Mouse (Mus musculus) CD4-positive, CD25-positive, alpha-beta regulatory T cell (primary cell): ENCODE data around the gene Inf2. TPM values are rescaled to one million over a fixed set of nuclear protein-coding genes. Genes with fewer than 3 reads are reported as not detected.

ENCODE experiments used
- polyA plus RNA-seq: library from polyadenylated mRNA; unstranded; fragments of 100-300 nt; shearing (Covaris generic); gene quantifications from one replicate; pipeline ENCODE4 v1.2.1, GENCODE M21; 2017

Inf2 gene
- 8.8 TPM for polyA plus RNA-seq

DNA sequence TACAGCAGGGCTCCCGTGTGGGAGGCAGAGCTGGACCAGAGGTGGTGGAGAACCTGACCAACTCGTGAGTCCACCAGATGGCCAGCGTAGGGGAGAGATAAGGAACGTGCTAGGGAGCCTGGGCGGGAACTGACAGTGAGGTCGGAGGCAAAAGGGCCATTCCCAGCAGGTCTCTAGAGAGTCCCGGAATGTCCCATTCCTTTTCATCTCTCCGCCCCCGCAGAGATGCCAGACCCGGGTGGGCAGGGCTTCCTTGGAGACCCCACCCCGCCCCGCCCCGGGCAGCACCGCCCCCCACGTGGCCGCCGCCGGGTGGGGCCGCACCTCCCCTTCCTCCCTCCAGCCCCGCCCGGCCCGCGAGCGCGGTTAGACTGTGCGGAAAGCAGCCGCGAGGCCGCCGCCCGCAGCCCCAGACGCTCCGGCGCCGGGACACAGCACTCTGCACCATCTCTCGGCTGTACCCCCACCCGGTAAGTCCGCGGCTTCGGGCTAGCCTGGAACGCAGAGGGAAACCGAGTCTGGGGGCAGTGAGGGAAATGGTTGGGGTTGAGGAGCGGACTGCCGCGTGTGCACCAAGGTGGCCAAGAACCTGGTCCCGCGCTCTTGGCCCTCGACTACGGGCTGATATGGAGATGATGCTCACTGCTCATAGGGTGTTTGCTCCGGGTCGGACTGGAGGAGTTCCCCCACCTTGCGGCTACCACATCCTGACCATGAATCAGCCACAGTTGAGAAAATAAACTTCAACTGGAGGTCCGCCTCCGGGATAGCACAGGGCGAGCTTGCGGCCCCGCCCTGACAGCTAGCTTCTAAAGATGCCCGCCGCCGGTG lies at the start of gene Inf2:
Gene Inf2 (plus strand): TSS at position 359 of the 831 bp plus-strand sequence.

DNA sequence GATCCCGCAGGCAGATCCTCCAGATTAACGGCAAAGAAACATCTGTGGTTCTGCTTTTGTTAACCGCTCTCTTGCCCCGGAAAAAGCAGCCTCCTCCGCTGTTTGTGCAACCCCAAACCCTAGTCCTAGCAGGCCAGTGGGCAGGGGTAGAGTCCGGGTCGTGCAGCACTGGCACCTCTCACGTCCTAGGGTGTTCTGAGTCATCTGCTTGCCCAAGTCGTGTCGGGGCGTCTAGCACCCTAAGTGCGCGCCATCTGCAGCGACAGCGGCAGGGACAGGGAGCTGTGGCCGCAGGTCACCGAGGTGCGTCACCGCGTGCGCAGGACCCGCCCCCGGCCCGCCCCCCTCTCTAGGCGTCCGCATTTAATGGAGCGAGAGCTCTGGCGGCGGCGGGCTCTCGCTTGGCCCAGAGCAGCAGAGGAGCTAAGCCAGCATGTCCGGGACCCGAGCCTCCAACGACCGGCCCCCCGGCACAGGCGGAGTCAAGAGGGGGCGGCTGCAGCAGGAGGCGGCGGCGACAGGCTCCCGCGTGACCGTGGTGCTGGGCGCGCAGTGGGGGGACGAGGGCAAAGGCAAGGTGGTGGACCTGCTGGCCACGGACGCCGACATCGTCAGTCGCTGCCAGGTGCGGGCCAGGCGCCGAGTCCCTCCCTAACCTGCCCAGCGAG lies 31.2 kb downstream of the Inf2 start, which contains the start of gene Adssl1:
Gene Adssl1 (plus strand): TSS at position 360 of the 668 bp plus-strand sequence.

DNA sequence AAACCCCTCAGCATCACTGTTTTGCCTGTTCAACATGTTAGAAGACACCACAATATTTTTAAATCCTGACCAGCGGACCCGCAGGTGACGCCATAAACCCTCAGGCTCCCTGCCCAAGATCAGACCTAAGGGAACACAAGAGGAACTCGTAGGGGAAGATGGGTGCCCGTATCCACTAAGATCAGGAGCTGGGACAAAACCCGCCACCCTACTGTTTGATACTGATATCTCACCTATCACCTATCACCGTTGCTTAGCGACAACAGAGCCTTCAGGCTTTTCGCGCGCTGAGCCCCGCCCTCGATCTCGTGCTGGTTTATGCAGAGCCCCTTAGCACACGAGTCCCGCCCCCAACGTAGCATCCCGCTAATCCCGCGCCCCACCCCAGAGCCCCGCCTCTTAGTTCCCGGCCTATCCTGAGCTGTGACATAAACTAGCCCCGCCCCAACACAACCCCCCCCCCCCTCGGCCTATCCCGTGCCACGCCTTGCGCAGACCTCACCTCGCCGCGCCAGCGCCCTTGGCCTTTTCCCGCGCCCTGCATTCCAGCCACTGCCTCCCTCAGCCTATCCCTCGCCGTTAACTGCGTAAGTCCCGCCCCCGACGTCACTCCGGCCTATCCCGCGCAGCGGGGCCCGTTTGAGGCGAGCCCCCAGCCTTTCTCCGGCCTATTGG lies 55.7 kb downstream of the Inf2 start, which contains the start of gene Siva1:
Gene Siva1 (plus strand): TSS at position 500 of the 675 bp plus-strand sequence.

Other genes with a start within 250 kb of the Inf2 start
- gene A530016L24Rik, start 99.3 kb upstream of the Inf2 start, polyA plus RNA-seq = not detected
- gene Tmem179, start 72.0 kb upstream of the Inf2 start, polyA plus RNA-seq = not detected
- 2.9 TPM for gene Adssl1, start 31.3 kb downstream of the Inf2 start, polyA plus RNA-seq
- gene Siva1, start 55.9 kb downstream of the Inf2 start, polyA plus RNA-seq = 42.6 TPM
- 184 TPM for gene Akt1, start 86.1 kb downstream of the Inf2 start, polyA plus RNA-seq
- gene Zbtb42, start 90.0 kb downstream of the Inf2 start, polyA plus RNA-seq = 2.5 TPM
- 7.9 TPM for gene Cep170b, start 131.7 kb downstream of the Inf2 start, polyA plus RNA-seq
- 2.2 TPM for gene Pld4, start 171.9 kb downstream of the Inf2 start, polyA plus RNA-seq
- gene Ahnak2, start 213.9 kb downstream of the Inf2 start, polyA plus RNA-seq = not detected
- gene Clba1, start 220.2 kb downstream of the Inf2 start, polyA plus RNA-seq = 0.54 TPM
- gene Cdca4, start 240.6 kb downstream of the Inf2 start, polyA plus RNA-seq = 82.5 TPM